Comparison of ENCODE assay signal across 1 mouse cellular context in genomic region chr19:60160611-60161274, GRCm38 (mm10).
TF ChIP-seq lines count a peak whose summit lies in the region.

No protein-coding gene starts in this region.

TF ChIP-seq in MEL, 35 proteins besides CTCF, POLR2A, EP300 and RAD21 (continued from another document):
- TF ChIP-seq E2F4 (IDR thresholded peaks at IDR 0.05; ENCODE audit: borderline replicate concordance, low read depth, low read length), result no peak
- TF ChIP-seq MAZ (IDR thresholded peaks at IDR 0.05; ENCODE audit: low read depth, low read length), result peak; percentile 74; the same call in 1 of the 2 replicates
- no peak for TF ChIP-seq POLR2AphosphoS5 (IDR thresholded peaks at IDR 0.05; ENCODE audit: borderline replicate concordance, low read depth, low read length)
- TF ChIP-seq KAT2A (conservative IDR thresholded peaks at IDR 0.05; ENCODE audit: low read depth, low read length), result 0 out of 2 replicates have a peak, but pooled peaks have one; percentile 14
- TF ChIP-seq MXI1 (IDR thresholded peaks at IDR 0.05; ENCODE audit: low read depth, low read length), result peak; percentile 62; the same call in 1 of the 2 replicates
- no peak for TF ChIP-seq GABPA (IDR thresholded peaks at IDR 0.05; ENCODE audit: low read depth, low read length)
- TF ChIP-seq GATA1 (IDR thresholded peaks at IDR 0.05; ENCODE audit: low read depth, low read length), result peak; percentile 58
- TF ChIP-seq ZKSCAN1 (IDR thresholded peaks at IDR 0.05; ENCODE audit: low read depth, low read length), result no peak
- TF ChIP-seq ZMIZ1 (IDR thresholded peaks at IDR 0.05; ENCODE audit: low read depth, low read length), result no peak
- no peak for TF ChIP-seq POLR2AphosphoS2 (IDR thresholded peaks at IDR 0.05; ENCODE audit: low read length)
- TF ChIP-seq HCFC1 (IDR thresholded peaks at IDR 0.05; ENCODE audit: low read depth, low read length), result peak; percentile 52; the same call in 1 of the 2 replicates
- TF ChIP-seq JUND (IDR thresholded peaks at IDR 0.05; ENCODE audit: low read depth, low read length), result peak; percentile 92
TF ChIP-seq in MEL: peak in this region for 19.
